Mouse (Mus musculus): ENCODE results near the gene Kcnq1. TPM values are rescaled to one million over a fixed set of nuclear protein-coding genes. Genes with fewer than 3 reads are reported as not detected.

Gene Kcnq1
- polyA plus RNA-seq, 1 experiment: 1.2 TPM

DNA sequence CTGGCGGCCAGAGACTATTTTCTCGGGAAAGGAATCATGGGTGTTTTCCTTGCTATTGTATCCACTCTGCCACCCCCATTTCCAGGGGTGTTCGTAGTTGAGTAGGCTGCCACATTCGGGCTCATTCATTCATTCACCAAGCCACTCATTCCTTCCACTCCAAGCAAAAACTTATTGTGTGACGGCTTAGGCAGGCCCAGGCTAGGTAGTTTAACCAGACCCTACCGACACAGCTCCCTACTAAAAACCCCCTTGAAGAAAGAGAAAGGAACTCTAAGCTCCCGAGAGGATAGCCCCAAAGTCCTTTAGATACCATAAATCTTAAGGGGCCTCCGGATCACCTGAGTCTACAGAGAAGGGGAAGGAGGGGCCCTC, 338.4 kb downstream of the Kcnq1 start:
- Histone ChIP-seq H3K36me3 (ENCODE audit: control insufficient read depth, insufficient read depth, low read length) (no peaks in the 10 kb centered on the region), H3K27me3 (ENCODE audit: control insufficient read depth, insufficient read depth, low read length) (peaks cover 8% of the 10 kb centered on the region), H3K4me1 (ENCODE audit: control insufficient read depth, insufficient read depth, insufficient read length) (no peaks in the 10 kb centered on the region), H3K4me3 (ENCODE audit: extremely low read depth, insufficient read depth, insufficient read length) (no peak overlapping the region), H3K27ac (ENCODE audit: insufficient read depth, low read length) (no peak overlapping the region)
- DNase-seq (ENCODE audit: low read depth in 1 of 2, low spot score in 2 of 2): no peak
- 45% methylated on average over 8 of the region's 8 CpGs for WGBS
- TF ChIP-seq POLR2A (IDR thresholded peaks at IDR 0.05; ENCODE audit: low read depth, low read length) (no peak), CTCF (IDR thresholded peaks at IDR 0.05; ENCODE audit: extremely low read depth, insufficient read depth, insufficient read length, insufficient replicate concordance) (no peak)

DNA sequence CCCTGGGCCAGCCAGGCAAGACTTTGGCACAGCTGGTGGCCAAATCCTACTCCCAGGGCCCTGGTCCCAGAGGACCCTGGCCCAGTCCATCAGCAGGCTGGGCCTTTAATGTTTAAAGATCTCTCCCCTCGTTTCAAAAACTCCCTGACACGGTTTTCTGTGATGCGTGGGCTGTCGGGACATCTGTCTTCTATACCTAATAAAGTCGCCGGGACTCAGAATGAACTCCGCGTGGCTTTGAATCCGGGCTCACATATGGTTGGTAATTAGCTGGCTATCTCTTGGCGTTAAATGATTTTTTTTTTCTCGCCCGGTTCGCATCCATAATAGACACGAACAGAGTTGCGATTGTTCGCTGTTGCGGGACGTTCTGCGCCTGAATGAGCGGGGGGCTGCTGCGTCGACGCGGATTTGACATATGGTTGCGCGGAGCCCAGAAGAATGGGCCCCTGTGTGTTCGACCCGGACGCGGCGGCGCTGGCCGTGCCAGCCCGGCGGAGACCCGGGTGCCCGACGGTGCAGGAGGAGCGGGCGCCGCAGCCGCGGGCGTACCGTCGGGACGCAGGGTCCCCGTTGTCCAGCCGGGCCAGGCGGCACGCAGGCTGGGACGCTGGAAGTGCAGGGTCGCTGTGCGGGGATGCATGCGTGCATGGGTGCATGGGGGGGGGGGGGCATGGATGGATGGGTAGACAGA, 338.9 kb downstream of the Kcnq1 start:
- Histone ChIP-seq H3K4me1 (ENCODE audit: control insufficient read depth, insufficient read depth, insufficient read length) (no peaks in the 10 kb centered on the region), H3K4me3 (ENCODE audit: extremely low read depth, insufficient read depth, insufficient read length) (no peak overlapping the region), H3K27me3 (ENCODE audit: control insufficient read depth, insufficient read depth, low read length) (peaks cover 8% of the 10 kb centered on the region), H3K36me3 (ENCODE audit: control insufficient read depth, insufficient read depth, low read length) (no peaks in the 10 kb centered on the region), H3K27ac (ENCODE audit: insufficient read depth, low read length) (no peak overlapping the region)
- DNase-seq (ENCODE audit: low read depth in 1 of 2, low spot score in 2 of 2): no peak
- WGBS: 11% methylated on average over 55 of the region's 55 CpGs
- TF ChIP-seq POLR2A (IDR thresholded peaks at IDR 0.05; ENCODE audit: low read depth, low read length) (no peak), CTCF (IDR thresholded peaks at IDR 0.05; ENCODE audit: extremely low read depth, insufficient read depth, insufficient read length, insufficient replicate concordance) (no peak)

DNA sequence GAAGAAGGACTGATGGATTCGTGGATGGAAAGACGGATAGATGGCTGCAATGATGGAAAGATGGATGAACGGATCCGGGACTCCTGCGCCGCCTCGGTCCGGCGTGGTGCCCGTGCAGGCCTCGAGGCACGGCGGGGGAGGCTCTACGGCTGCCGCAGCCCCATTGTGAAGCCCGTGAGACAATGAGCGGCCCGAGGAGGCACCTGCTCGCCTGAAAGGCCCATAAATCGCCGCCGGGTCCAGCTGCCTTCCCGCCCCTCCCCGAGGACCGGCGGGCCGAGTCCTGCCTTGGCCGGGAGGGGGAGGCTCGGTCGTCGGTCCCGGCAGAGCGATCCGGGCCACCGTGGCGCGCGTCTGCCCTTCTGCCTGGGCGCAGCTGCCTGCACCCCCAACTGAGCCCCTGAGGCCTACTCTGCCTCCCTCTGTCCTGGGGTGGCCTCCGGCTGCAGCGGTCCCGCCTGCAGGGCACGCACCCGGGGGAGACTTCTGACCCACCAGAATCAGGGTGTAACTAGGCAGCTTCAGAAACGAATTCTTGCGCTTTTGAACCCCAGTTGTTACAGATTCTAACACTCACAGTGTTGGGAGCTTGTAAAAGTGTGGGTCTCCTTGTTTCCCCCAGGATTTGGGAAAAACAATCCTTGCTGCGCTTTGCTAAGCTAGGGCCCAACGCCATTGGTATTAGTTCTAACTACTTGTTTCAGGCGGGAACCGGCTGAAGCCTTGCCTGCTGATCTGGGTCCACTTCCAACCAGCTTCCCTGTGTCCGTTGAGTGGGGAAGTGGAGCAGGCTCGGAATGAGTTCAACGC, 339.7 kb downstream of the Kcnq1 start:
- no peaks in the 10 kb centered on the region for H3K36me3 ChIP-seq (ENCODE audit: control insufficient read depth, insufficient read depth, low read length)
- no peak for DNase-seq (ENCODE audit: low read depth in 1 of 2, low spot score in 2 of 2)
- peaks cover 8% of the 10 kb centered on the region for H3K27me3 ChIP-seq (ENCODE audit: control insufficient read depth, insufficient read depth, low read length)
- no peak for TF ChIP-seq POLR2A (IDR thresholded peaks at IDR 0.05; ENCODE audit: low read depth, low read length)
- no peak for TF ChIP-seq CTCF (IDR thresholded peaks at IDR 0.05; ENCODE audit: extremely low read depth, insufficient read depth, insufficient read length, insufficient replicate concordance)
- no peaks in the 10 kb centered on the region for H3K4me1 ChIP-seq (ENCODE audit: control insufficient read depth, insufficient read depth, insufficient read length)
- H3K4me3 ChIP-seq (ENCODE audit: extremely low read depth, insufficient read depth, insufficient read length): no peak overlapping the region
- no peak overlapping the region for H3K27ac ChIP-seq (ENCODE audit: insufficient read depth, low read length)
- WGBS: 17% methylated on average over 53 of the region's 53 CpGs

DNA sequence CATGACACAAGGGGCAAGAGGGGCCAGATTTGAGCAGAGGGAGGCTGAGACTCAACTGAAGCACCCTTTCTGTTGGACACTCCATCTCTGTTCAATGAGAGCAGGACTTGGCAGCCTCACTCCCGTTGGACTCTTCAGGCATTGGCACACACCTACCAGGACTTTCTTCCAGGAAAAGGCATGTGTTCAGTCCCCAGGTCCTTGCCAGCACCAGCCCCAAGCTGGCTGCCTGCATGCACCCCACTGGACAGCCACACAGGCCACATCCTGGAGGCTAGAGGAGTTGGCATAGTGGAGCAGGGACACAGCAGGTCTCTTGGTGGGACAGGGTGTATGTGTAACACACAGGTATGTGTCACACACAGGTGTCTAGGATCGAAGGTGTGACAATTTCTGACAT, 341.0 kb downstream of the Kcnq1 start:
- Histone ChIP-seq H3K27me3 (ENCODE audit: control insufficient read depth, insufficient read depth, low read length) (peaks cover 8% of the 10 kb centered on the region), H3K36me3 (ENCODE audit: control insufficient read depth, insufficient read depth, low read length) (no peaks in the 10 kb centered on the region), H3K4me1 (ENCODE audit: control insufficient read depth, insufficient read depth, insufficient read length) (no peaks in the 10 kb centered on the region), H3K4me3 (ENCODE audit: extremely low read depth, insufficient read depth, insufficient read length) (no peak overlapping the region), H3K27ac (ENCODE audit: insufficient read depth, low read length) (no peak overlapping the region)
- DNase-seq (ENCODE audit: low read depth in 1 of 2, low spot score in 2 of 2): no peak
- 69% methylated on average over 2 of the region's 2 CpGs for WGBS
- TF ChIP-seq CTCF (IDR thresholded peaks at IDR 0.05; ENCODE audit: extremely low read depth, insufficient read depth, insufficient read length, insufficient replicate concordance): no peak
- no peak for TF ChIP-seq POLR2A (IDR thresholded peaks at IDR 0.05; ENCODE audit: low read depth, low read length)

DNA sequence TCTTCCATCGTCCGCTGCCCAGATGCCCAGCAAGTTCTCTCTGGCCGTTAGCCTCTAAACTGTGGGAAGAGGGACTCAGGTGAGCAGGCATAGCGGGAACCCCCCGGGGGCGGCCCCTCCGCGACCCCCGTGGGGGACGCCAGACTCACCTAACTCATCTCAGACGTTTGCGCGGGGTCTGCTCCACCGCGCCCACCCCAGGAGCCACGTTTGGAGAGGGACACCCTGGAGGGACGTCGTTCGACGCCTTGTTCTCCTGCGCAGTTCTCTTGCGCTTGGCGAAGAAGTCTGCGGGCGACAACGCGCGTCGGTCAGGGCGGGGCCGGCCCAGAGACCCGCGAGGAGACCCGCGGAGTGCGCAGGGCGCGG, 352.8 kb downstream of the Kcnq1 start:
- Histone ChIP-seq H3K4me3 (ENCODE audit: extremely low read depth, insufficient read depth, insufficient read length) (no peak overlapping the region), H3K4me1 (ENCODE audit: control insufficient read depth, insufficient read depth, insufficient read length) (peaks cover 11% of the 10 kb centered on the region; the same call in 1 of the 2 replicates), H3K36me3 (ENCODE audit: control insufficient read depth, insufficient read depth, low read length) (no peaks in the 10 kb centered on the region), H3K27me3 (ENCODE audit: control insufficient read depth, insufficient read depth, low read length) (peaks cover 16% of the 10 kb centered on the region), H3K27ac (ENCODE audit: insufficient read depth, low read length) (no peak overlapping the region)
- 46% methylated on average over 38 of the region's 38 CpGs for WGBS
- no peak for DNase-seq (ENCODE audit: low read depth in 1 of 2, low spot score in 2 of 2)
- no peak for TF ChIP-seq CTCF (IDR thresholded peaks at IDR 0.05; ENCODE audit: extremely low read depth, insufficient read depth, insufficient read length, insufficient replicate concordance)

DNA sequence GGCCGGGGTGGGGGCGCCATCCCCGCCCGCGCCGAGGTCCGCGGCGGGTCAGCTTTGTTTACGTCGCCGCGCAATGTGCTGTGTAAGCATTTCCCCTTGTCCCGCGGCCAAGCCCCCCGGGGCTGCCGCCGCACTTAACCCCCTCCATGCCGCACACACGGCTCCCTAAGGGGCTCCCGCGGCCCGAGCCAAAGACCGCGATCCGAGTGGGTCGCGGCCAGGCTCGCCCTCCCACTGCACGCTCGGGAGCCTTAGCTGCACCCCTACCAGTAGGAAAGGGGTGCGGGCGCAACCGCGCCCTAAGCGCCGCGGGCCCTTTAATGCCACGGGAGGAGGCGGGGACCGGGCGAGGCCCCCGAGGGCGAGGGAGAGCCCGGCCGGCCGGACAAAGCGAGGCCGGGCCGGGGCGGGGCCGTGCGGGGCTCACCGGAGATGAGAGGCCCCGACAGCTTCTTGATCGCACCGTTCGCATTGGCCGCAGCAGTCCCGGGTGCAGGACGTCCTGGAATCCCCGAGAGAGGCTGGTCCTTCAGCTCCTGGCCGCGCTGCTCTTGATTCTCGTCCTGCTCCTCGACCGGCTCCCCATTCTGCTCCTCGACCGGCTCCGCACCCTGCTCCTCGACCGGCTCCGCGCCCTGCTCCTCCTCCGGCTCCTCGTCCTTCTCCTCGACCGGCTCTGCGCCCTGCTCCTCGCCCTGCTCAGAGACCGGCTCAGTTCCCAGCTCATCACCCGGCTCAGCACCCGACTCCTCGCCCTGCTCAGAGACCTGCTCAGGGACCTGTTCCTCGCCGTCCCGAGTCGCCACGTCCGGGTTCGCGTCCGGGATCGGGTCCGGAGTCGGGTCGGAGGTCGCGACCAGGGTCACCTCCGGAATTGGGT, 353.4 kb downstream of the Kcnq1 start:
- peaks cover 16% of the 10 kb centered on the region for H3K27me3 ChIP-seq (ENCODE audit: control insufficient read depth, insufficient read depth, low read length)
- no peak for DNase-seq (ENCODE audit: low read depth in 1 of 2, low spot score in 2 of 2)
- 43% methylated on average over 100 of the region's 100 CpGs for WGBS

More for the DNA sequence above, 353.4 kb downstream of the Kcnq1 start:
- Histone ChIP-seq H3K27ac (ENCODE audit: insufficient read depth, low read length) (no peak overlapping the region), H3K4me3 (ENCODE audit: extremely low read depth, insufficient read depth, insufficient read length) (peak overlapping the region; percentile 21), H3K36me3 (ENCODE audit: control insufficient read depth, insufficient read depth, low read length) (no peaks in the 10 kb centered on the region), H3K4me1 (ENCODE audit: control insufficient read depth, insufficient read depth, insufficient read length) (peaks cover 11% of the 10 kb centered on the region; the same call in 1 of the 2 replicates)
- no peak for TF ChIP-seq CTCF (IDR thresholded peaks at IDR 0.05; ENCODE audit: extremely low read depth, insufficient read depth, insufficient read length, insufficient replicate concordance)
- no peak for TF ChIP-seq POLR2A (IDR thresholded peaks at IDR 0.05; ENCODE audit: low read depth, low read length)
